Mouse (Mus musculus): ENCODE results near the gene Zfp106.
A peak's percentile ranks its signal among the peaks of the same experiment; 100 is the strongest.

Zfp106 gene

GRCm38 (mm10) chr2:120556868-120557267 lies 6.8 kb downstream of the Zfp106 start:
- DNase-seq (ENCODE audit: low spot score), result no peak

- no peak for DNase-seq (ENCODE audit: low spot score)
These were observed 18.9 kb downstream of the Zfp106 start for GRCm38 (mm10) chr2:120544732-120545131.

GRCm38 (mm10) chr2:120539778-120540208 lies 23.9 kb downstream of the Zfp106 start:
- peak; percentile 75 for DNase-seq (ENCODE audit: low spot score)

- DNase-seq (ENCODE audit: low spot score), result no peak
These were observed 24.3 kb downstream of the Zfp106 start for GRCm38 (mm10) chr2:120539333-120539732.

- no peak for DNase-seq (ENCODE audit: low spot score)
These were observed 32.4 kb downstream of the Zfp106 start for GRCm38 (mm10) chr2:120531223-120531622.

GRCm38 (mm10) chr2:120529531-120529930 lies 34.1 kb downstream of the Zfp106 start:
- no peak for DNase-seq (ENCODE audit: low spot score)

GRCm38 (mm10) chr2:120526771-120527170 lies 36.9 kb downstream of the Zfp106 start:
- DNase-seq (ENCODE audit: low spot score), result no peak

GRCm38 (mm10) chr2:120518547-120519210 lies 45.0 kb downstream of the Zfp106 start:
- DNase-seq (ENCODE audit: low spot score), result no peak

- no peak for DNase-seq (ENCODE audit: low spot score)
These were observed 49.5 kb downstream of the Zfp106 start for GRCm38 (mm10) chr2:120514181-120514580.

GRCm38 (mm10) chr2:120503992-120504391 lies 59.7 kb downstream of the Zfp106 start:
- no peak for DNase-seq (ENCODE audit: low spot score)

- no peak for DNase-seq (ENCODE audit: low spot score)
These were observed 60.5 kb downstream of the Zfp106 start for GRCm38 (mm10) chr2:120503094-120503493.

GRCm38 (mm10) chr2:120502605-120502990 lies 61.0 kb downstream of the Zfp106 start:
- no peak for DNase-seq (ENCODE audit: low spot score)

- no peak for DNase-seq (ENCODE audit: low spot score)
These were observed 61.6 kb downstream of the Zfp106 start for GRCm38 (mm10) chr2:120501931-120502604.

- no peak for DNase-seq (ENCODE audit: low spot score)
These were observed 62.3 kb downstream of the Zfp106 start for GRCm38 (mm10) chr2:120501136-120501918.

GRCm38 (mm10) chr2:120499971-120500471 lies 63.6 kb downstream of the Zfp106 start:
- DNase-seq (ENCODE audit: low spot score), result no peak

GRCm38 (mm10) chr2:120496511-120496910 lies 67.1 kb downstream of the Zfp106 start:
- DNase-seq (ENCODE audit: low spot score), result no peak

GRCm38 (mm10) chr2:120493254-120493653 lies 70.4 kb downstream of the Zfp106 start:
- DNase-seq (ENCODE audit: low spot score), result no peak

GRCm38 (mm10) chr2:120484241-120484640 lies 79.4 kb downstream of the Zfp106 start:
- DNase-seq (ENCODE audit: low spot score), result no peak

- no peak for DNase-seq (ENCODE audit: low spot score)
These were observed 80.9 kb downstream of the Zfp106 start for GRCm38 (mm10) chr2:120482506-120483389.

- DNase-seq (ENCODE audit: low spot score), result no peak
These were observed 81.7 kb downstream of the Zfp106 start for GRCm38 (mm10) chr2:120481921-120482320.

GRCm38 (mm10) chr2:120478600-120478999 lies 85.0 kb downstream of the Zfp106 start:
- DNase-seq (ENCODE audit: low spot score), result peak; percentile 55
